Mouse (Mus musculus): ENCODE measurements around the gene Zkscan6. TPM values are rescaled to one million over a fixed set of nuclear protein-coding genes. Genes with fewer than 3 reads are reported as not detected.

The Zkscan6 gene
- total RNA-seq (2021): 1 to 10 TPM; 5.0 to 5.2 TPM

DNA sequence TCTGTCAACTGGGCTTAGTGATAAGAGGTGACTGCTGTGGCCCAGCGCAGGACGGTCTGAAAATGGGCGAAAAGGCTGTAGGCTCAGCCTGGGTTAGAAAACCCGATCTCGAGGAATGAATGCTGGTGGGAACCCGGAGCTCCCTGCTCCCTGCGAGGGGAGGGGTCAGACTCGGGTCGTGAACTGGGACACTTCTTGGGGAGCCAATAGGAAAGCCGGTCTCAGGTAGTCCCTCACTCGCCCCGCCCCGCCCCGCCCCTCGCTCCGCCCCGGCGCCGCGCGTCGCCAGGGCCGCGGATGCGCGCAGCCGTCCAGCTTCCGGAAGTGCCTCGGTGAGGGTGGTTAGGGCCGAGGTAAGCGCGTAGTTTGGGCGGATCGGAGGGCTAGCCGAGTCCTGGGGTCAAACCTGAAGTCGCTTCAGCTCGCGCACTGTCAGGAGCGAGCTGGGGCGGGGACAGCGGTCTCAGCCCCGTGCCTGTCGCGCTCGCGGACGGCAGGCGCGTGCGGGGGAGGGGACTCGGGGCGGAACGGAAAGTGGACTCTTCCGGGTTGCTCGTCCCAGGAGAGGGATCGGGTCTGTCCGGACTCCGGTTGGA lies at the start of gene Zkscan6:
Gene Zkscan6 (plus strand): TSS at position 267 of the 596 bp plus-strand sequence.
- DNase-seq: peak; percentile 81 to 86
- intact Hi-C loops (cut with DNase I): loop anchor here (1.0 to 5.0 kb wide), 2 partner anchors 19 to 90 kb away; partner anchors contain the start of gene Map2k4

- intact Hi-C loops (cut with DNase I): no loop called here
- no peak for DNase-seq
Measured at GRCm38 (mm10) chr11:65759350-65759749, 47.6 kb upstream of the Zkscan6 start.

DNA sequence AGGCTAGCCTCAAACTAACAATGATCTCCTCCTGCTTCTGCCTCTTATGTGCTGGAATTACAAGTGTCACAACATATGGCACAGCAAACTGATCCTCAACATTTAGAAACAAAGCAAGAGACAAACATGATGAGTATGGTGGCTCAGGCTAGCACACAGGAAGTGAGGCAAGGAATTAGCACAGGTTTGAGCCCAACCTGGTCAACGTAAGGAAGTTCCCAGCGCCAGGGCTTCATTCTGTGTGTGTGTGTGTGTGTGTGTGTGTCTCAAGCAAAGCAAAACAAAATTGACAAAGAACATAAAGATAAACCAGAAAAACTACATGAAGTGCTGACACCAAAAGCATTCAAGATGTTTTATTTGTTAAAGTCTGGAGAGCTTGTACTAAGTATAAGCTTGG lies 46.1 kb upstream of the Zkscan6 start:
- intact Hi-C loops (cut with DNase I): no loop called here

GRCm38 (mm10) chr11:65768445-65768844 lies 38.5 kb upstream of the Zkscan6 start:
- no peak for DNase-seq
- intact Hi-C loops (cut with DNase I): no loop called here

More for the DNA sequence above, 46.1 kb upstream of the Zkscan6 start:
- no peak for DNase-seq

- intact Hi-C loops (cut with DNase I): no loop called here
- no peak for DNase-seq
Measured at GRCm38 (mm10) chr11:65769990-65770389, 37.0 kb upstream of the Zkscan6 start.

- DNase-seq: no peak
- intact Hi-C loops (cut with DNase I): no loop called here
Measured at GRCm38 (mm10) chr11:65771546-65771945, 35.4 kb upstream of the Zkscan6 start.

- DNase-seq: no peak
- intact Hi-C loops (cut with DNase I): no loop called here
Measured at GRCm38 (mm10) chr11:65773535-65773934, 33.4 kb upstream of the Zkscan6 start.

DNA sequence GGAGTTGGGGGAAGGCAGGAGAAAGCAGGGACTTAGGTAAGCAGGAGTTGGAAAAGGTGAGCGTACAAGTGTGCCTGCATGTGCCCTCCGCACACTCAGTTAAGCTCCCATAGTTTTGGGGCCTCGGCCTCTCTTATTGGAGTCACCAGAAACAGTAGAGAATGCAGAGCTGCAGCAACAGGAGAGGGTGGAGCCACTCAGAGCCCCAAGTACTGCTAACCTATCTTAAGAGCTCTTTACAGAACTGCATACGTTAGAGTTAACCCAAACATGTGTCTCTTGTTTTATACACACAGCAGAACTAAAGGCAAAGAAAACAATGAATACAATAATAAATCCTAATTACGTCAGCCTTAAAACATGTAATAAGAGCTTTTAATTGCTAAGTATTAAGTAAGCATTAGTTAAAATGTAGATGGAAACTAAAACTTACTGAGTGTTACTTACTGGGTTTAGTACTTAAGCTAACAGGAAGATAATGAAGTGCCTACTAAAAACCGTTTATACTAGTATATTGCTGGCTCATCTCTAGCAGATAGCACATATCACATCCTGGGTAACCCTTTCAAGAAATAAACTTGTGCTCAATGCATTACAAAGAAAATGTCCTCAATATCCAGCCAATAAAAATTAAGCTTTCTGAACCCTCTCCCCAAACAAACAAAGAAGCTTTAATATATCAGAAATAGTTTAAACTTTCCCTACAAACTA lies 32.9 kb upstream of the Zkscan6 start:
- DNase-seq: no peak
- intact Hi-C loops (cut with DNase I): no loop called here

GRCm38 (mm10) chr11:65776906-65777611 lies 29.9 kb upstream of the Zkscan6 start:
- no peak for DNase-seq
- intact Hi-C loops (cut with DNase I): no loop called here

GRCm38 (mm10) chr11:65777810-65778209 lies 29.2 kb upstream of the Zkscan6 start:
- no peak for DNase-seq
- intact Hi-C loops (cut with DNase I): no loop called here

DNA sequence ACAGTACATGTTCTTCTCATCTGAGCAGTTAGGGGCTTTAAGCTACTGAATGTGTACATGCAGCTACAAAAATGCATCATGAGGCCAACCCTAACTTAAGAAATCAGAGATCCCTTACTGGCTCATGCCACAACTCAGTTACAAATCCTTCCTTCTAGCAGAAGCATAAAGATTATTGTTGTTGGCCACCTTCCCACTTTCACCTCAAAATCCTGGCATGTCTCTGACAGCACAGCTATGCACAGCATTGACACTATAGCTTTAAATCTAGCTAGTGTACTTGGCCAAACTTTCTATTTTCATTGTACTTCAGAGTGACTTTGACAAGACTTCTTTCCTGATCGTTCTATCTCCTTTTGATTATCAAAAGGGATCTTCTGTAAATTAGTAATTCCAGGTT lies 27.9 kb upstream of the Zkscan6 start:
- intact Hi-C loops (cut with DNase I): no loop called here
- no peak for DNase-seq

DNA sequence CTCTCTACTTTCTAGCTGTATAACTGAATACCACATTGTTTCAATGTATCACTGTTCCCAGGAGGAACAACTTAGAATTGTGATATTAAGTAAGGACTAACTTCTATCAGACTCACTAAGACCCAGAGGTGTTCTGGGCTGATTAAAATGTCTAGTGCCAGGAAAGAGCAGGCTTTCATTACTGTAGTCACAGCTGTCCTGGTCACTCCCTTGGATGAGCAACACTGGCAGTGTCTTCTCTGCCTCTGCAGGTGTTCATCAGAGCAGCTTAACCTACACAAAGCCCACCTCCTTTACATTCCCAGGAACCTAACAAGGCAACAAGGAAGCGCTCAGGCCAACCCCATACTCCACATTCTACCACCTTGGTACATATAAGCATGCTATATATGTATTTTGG lies 27.4 kb upstream of the Zkscan6 start:
- intact Hi-C loops (cut with DNase I): no loop called here
- DNase-seq: no peak

DNA sequence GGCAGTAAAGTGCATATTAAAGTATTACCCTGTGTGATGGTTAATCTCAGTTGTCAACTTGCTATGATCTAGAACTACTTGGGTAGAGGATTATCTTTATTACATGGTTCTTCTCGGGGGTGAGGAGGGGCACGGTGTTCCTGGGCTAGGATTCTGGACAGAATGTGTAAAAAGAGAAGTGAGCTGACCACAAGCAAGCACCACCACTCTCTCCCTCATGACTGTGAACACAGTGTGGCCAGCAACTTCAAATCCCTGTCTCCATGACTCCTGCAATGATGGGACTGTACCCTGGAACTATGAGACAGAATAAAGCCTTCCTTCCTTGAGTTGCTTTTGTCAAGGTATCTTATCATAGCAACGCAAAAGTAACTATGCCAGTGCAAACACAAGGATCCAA lies 25.4 kb upstream of the Zkscan6 start:
- intact Hi-C loops (cut with DNase I): no loop called here
- DNase-seq: no peak

GRCm38 (mm10) chr11:65786160-65786559 lies 20.8 kb upstream of the Zkscan6 start:
- intact Hi-C loops (cut with DNase I): loop anchor here (5.0 kb wide), 1 partner anchor 34 kb away; no protein-coding TSS in a partner anchor
- no peak for DNase-seq

GRCm38 (mm10) chr11:65787421-65788151 lies 19.4 kb upstream of the Zkscan6 start:
- intact Hi-C loops (cut with DNase I): loop anchor here (1.0 to 5.0 kb wide), 2 partner anchors 20 to 35 kb away; partner anchors contain the start of gene Zkscan6

DNA sequence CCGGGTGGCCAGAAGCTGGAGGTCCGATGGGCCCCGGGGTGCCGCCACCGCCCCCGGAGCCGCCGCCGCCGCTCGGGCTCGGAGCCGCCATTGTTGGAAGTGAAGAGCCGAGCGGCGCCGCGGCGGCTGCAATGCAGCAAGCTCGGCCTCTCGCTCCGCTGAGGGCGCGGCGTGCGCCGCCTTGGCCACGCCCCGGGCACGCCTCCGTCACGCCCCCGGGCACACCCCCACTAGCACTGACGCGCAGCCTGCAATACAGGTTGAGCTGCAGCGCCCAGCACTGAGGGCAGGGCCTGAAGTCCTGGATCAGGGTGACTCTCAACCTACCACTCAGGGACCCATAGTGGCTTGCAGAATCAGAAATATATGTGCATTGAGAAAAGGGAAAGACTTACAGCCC lies 18.8 kb upstream of the Zkscan6 start, which contains the start of gene Map2k4:
Gene Map2k4 (minus strand): TSS at position 144 of the 400 bp plus-strand sequence.
- peak; percentile 92 to 95 for DNase-seq
- intact Hi-C loops (cut with DNase I): loop anchor here (1.0 to 5.0 kb wide), 2 partner anchors 19 to 36 kb away; partner anchors contain the start of gene Zkscan6

More at GRCm38 (mm10) chr11:65787421-65788151, 19.4 kb upstream of the Zkscan6 start:
- no peak for DNase-seq

DNA sequence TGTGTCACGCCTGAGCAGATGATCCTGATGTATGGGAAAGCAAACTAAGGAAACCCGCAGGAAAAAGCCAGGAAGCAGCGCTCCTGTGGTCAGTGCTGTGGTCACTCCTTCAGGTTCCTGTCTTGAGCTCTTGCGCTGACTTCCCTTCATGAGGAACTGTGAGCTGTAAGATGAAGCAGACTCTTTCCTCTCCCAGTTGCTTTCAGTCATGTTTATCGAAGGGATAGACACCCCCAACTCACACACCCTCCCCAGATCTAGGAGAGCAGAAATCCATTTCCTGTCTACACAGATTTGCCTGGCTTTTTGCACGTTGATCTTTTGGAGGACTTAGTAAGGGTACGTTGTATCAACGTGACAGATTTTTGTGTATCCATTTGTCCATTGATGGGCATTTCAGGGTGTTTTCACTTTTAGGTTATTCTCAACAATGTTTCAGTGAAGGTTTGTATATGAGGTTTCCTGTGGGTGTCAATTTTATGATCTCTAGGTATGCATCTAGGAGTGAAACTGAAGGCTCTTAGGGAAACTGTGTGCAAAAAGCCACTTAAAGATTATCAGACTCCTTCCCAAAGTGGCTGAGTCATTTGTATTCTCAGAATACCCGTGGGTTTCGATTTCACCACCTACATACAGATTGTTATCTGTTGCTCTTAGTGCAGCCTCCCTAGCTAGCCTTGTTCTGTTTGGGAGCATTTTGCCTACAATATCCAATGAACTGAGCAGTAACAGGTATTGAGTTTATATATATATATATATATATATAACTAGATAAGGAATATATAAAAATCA lies 12.4 kb upstream of the Zkscan6 start:
- DNase-seq: no peak
- intact Hi-C loops (cut with DNase I): no loop called here

DNA sequence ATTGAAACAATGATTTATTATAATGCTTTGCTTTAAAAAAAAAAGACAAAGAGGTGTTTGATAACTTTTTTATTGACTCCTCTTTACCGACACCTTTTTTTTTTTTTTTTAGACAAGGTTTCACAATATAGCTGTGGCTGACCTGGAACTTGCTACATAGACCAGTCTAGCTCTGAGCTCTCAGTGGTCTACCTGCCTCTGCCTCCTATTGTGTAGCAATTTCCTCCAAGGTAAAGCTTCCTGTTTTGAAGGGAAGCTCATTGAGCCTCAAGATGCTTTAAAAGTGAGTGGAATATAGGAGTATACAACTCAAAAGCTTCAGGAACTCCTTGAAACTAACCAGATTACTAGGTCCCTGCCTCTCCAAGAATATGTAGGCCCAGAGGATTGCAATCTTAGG lies 11.1 kb upstream of the Zkscan6 start:
- no peak for DNase-seq
- intact Hi-C loops (cut with DNase I): no loop called here

DNA sequence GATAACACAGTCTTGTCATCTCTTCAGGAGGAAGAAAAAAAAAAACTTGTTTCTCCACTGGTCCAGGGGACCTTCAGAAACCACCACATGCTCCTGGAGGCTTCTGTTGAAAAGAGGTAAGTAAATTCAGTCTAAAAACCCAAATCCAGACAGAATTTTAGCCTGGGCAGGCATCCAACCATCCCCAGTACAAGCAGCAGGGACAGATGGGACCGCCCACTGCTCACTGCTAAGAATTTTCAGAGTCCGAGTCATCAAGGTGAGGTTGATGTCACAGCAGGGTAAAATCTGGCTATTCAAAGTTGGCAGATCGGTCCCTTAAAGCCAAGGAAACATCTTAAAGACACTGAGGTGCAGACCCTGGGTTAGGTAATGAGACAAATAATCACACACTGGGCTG lies 5.1 kb upstream of the Zkscan6 start:
- DNase-seq: no peak
- intact Hi-C loops (cut with DNase I): no loop called here
